Mouse (Mus musculus) spleen, postnatal 14 days (tissue): ENCODE data around the gene Ccdc182.

Experiments used
- DNase-seq, 2 experiments: peaks; one replicate each; pipeline ENCODE4 v3.0.0; 2021 to 2022; ENCODE audit warnings: low spot score in 2 of 2

Ccdc182 gene

DNA sequence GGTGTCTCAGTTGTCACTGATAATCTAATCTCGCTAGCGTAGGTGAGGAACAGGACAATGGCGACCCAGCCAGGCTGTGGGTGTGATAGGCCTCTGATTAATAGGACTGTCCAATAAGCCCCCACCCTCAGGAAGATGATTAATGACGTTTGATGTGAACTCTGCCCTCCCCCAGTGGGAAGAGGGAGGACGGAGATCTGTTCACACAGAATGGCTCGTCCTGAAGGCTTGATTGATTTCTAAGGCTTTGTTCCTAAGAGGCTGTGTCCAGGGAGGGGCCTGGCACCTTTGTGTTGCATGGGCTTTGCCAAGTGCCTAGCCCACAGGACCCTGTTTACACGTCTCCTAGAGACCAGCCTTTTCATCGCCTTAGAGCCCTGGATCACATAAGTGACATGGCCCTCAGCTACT, 13.4 kb upstream of the Ccdc182 start:
- DNase-seq: no peak

DNA sequence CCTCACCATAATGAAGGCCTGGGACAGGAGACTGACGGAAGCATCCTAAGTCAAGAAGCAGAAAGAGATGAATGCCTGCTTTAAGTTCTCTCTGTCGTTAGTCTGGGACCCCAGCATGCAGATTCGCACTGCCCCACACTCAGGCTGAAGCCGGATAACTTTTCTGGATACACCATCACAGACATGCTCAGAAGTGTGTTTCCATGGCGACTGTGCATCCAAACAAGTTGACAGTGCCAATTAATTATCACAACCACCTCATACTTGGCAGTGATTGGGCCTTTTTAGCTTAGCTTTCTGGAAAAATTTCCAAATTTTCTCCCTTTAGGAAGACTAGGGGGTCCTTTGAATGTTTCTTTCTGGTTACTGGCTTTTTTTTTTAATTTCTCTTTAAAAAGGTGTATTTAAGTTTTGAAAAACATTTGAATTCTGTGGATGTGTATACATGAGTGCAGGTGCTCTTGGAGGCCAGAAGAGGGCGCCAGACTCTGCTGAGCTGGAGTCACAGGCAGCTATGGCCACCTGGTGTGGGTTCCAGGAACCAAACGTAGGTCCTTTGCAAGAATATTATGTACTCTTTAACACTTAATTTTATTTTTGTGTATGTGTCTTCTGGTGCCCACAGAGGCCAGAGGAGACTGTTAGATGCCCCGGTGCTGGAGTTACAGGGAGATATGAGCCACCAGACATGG, 12.3 kb upstream of the Ccdc182 start:
- no peak for DNase-seq

DNA sequence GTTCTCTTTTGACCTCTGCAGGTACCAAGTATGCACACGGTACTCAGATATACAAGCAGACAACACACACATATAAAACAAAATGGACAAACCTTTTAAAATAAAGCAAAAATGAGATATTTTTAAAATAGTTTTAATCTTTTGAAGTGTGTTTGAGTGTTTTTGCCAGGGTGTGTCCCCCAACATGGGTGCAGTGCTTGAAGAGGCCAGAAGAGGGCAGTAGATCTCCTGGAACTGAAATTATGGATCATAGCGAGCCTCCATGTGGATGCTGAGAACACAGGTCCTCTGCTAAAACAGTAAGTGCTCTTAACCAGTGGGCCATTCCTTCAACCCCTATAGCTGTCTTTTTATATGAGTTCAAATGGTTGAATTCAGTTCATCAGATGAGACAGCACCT, 11.3 kb upstream of the Ccdc182 start:
- DNase-seq: no peak

DNA sequence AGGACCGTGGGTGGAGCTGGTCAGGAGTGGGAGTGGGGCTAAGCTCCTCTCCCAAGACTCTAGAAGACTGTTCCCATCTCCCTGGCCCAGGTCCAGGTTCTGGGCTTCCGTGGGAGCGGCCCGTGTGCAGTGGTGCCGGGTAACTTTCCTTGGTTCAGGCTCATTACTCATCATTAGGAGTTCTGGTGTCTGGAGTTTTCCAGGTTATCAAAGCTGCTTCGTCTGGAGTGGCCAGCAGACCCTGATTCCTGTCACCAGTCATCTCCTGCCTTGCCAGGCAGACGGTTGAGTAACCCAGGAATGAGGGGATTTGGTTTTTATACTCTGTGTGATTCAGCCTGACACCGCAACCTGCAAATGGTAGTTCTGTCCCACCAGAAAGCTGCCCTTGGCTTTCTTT, 7.8 kb upstream of the Ccdc182 start:
- no peak for DNase-seq

DNA sequence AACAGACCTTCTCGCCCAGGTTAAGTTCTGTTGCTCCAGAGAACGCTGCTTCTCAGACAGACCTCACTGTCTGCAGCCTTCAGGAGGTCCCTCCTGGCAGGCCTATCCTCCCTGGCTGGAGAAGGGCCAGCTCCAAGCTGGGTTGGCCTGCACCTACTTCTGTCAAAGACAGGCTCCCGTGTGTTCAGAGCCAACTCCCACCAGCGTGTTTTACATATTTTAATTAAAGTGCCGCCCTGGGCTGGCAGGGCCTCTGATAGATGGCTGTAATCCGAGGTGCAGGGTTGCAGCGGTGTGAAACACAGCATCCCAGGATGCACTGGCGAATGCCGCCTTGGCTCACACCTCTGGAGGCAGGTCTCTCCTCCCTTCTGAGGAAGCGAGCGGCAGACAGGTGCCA, 5.5 kb upstream of the Ccdc182 start:
- no peak for DNase-seq

DNA sequence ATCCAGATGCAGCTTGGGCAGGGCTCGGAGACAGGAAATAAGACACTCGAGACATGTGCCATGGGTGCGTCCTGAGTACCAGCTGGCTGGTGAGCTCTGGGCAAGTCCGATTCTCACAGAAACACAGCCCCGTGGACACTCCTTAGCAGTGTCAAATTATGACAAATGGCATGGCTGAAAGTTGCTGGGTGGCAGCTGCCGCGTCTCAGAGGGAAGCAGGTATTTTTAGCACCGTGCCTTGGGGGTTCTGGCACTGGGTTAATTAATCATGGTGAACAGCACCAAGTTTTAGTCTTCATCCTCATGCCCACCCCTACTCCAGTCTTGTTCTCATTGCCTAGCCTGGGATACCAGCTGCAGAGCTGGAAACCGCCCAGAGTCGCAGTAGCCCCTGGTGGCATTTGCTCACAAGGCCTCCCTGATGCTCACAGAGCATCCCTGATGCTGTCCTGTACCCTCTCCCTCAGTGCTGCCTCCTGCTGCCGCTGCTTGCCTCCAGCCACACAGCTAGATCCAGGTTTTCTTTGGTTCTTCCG, 5.0 kb upstream of the Ccdc182 start:
- DNase-seq: no peak

DNA sequence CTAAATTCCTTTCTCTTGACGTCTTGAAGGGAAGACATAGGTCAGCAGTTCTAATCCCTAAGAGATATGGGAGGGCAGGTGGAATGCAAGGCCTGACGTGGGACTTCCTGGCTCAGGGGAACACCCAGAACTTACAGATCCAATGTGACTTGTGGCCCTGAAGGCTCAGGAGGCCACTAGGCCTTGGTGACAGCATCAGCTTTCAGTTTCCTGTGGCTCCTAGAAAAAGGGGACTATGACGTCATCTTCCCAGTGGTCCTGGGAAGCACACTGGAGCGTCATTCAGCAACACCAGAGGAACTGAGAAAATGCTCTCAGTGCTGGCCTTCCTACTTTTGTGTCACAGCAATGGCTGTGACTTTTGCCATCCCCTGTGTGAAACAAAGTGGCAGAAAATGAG, 2.6 kb upstream of the Ccdc182 start:
- no peak for DNase-seq

DNA sequence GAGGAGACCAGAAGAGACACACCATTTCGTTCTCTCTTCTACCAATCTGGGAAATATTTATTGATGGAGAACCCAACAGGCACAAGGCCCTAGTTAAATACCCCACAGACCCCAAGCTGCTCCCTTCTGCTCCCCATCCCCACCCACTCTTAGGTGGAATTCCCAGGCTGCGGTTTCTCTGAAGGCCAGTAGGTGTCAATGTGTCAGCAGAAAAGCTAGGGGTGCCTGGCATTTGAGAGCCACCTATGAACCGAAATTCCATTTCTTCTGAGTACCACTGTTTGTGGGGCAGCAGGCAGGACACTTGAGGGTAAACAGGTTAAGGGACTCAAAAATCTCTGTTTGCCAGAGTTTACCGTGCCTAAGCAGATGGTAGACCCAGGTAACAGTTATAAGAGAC, 2.2 kb upstream of the Ccdc182 start:
- no peak for DNase-seq

DNA sequence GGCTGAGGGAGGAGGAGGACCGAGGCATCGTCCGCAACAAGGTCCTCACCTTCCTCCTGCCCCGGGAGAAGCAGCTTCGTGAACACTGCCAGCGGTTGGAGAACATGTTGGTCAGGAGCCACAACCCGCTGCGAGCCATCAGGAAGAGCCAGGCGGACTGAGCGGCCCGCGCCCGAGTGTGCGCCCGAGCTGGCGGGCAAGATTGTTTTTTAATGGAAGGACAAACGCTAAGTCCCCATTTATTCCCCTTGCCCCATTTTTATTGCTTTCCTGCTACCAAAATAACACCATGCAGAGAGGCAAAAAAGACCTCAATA, 494 bp downstream of the Ccdc182 start:
- DNase-seq: no peak

DNA sequence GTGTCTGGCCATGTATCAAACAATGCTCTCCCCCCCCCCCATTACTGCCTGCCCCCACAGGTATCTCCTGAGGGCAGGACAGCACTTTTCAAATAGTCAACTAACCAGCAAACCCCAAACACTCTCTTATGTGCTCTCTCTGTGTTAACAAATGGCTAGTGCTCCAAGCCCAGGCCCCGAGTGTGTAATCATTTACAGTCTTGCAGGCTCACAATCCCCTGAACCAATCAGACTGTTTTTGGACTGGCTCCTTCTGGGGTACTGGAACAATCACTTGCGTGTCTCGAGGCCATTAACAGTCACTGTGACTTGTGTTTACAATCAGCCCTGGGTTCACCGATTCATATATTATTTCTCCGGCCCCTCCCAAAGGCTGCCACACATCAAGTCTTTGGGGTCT, 1.4 kb downstream of the Ccdc182 start:
- no peak for DNase-seq

DNA sequence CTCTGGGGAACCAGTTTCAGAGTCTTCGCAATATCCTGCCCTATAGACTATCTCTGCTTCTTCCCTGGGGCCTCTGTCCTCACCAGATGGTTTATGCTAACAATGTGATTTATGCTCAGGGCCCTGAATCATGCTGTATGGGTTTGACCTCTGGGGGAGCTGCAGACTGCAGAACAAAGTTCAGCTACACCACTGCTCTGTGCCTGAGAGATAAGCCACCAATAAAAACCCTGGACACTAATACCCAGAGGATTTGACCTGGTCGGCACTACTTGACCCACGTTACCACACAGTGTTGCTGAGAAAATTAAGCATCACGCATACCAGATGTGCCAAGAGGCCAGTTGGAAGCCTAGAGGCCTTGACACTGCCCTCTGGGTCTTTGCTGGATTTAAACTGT, 3.7 kb downstream of the Ccdc182 start:
- no peak for DNase-seq

DNA sequence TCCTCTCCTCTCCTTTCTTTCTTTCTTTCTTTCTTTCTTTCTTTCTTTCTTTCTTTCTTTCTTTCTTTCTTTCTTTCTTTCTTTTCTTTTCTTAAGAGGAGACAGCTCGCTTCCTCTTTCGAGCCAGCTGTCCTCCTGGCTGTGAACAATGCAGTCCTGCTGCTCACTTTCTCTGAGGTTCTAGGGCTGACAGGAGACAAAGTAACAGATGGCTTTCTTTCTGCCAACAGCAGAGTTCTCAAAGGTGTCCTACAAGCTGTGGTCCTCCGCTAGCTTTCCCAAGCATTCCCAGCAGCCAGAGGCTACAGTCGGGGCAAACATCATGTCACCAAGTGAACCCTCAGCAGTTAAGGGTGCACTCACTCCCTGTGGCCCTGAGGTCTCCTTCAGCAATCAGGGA, 5.5 kb downstream of the Ccdc182 start:
- no peak for DNase-seq

DNA sequence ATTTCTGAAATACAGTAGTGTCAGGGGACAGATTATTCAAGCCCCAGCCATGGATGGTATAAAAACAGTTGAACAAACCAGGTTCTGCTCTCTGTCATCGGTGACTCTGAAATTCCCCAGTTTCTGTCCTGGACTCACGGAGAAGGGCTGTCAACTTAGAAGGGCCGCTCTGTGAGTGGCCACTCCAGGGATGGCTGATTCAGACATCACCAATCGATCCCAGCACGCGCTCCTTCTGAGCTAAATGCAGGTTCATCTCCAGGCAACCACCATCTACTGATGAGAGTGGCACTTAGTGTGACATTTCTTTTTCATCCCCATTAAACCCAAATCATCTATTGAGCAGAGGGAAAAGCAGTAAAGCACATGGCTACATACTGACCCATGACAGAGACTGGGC, 7.8 kb downstream of the Ccdc182 start:
- DNase-seq: no peak

DNA sequence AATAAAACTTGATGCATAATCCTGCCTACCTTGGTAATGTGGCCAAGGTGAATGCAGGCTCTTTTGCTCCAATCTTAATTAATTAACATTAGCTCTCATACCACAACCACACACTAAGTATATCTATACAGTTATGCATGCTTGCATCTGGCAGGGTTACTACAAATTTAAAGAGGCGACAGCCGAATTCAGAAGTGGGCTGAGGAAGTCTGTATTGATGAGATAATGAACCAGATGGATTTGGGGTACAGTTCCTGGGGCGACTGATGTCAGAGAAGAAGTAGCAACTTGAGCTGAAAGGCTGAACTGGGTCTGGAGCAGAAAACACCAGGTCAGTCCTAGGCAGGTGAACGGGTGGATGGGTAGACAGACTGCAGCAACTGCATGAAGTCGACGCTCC, 11.9 kb downstream of the Ccdc182 start:
- no peak for DNase-seq

DNA sequence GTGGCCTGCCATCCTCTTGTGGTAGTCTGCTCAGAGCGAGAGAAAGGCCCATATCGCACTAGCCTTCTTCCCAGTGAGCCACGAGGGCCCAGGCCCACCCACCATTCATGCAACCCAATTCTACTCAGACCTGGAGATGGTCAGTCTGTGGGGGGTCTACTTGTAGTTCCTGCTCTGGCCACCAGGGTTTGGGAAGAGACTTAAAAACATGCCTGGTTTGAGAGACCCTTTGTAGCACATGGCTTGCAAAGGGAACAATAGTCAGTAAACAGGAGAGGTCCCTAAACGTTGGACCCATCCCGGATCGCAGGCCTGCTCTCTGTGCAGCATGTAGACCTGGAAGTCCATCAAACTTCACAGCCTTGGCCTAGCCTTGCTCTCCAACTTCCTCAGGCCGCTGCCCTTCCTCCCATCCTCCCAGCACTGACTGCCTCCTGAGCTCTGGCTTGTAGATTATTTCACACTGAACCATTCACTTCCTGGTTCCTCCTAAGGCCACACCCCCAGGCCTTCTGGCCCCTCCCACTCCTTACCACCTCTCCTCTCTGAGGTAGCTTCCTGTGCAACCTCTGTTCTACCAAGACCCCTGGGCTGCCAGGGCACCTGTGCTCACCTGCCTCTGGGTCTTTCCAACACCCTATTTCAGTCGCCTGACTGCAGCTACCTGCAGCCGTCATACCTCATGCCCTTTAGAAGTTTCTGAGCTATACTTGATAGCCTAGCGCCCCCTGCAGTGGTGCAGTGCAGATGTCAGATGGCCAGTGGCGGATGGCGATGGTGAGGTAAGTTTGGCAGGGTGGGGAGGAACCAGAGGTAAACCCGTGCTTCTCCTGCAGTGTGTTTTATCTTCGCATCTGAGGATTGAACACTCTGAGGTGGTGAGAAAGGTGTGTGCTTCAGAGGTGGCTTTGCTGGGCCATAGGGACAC, 14.0 kb downstream of the Ccdc182 start:
- DNase-seq: no peak

DNA sequence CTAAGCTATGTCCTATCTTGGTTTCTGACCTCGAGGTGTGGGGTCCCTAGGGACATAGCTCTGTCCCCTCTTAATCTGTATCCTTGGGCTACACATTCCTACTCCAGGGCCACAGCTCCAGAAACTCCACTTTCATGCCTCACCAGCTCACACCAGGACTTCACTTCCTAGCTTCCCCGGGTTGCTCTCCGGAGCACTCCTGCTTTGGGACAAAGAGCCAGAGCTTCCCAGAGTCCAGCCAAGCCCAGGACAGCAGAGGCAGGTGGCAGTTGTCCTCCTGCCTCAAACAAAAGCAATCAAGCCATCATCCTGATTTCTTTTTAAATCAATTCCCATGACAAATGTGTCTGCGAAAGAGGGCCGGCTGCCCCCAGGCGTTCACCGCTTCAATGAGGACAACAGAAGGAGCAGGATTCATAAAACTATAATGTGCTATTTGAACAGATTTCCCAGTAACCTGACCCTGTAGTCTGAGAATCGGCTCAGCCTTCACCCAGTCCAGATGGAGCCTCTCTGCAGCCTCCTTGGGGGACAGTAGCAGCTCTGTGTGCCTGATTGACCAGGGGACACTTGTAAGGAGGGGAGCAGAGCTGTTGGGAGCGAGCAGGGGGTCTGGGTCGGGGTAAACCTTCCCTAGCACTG, 15.3 kb downstream of the Ccdc182 start:
- DNase-seq: no peak

DNA sequence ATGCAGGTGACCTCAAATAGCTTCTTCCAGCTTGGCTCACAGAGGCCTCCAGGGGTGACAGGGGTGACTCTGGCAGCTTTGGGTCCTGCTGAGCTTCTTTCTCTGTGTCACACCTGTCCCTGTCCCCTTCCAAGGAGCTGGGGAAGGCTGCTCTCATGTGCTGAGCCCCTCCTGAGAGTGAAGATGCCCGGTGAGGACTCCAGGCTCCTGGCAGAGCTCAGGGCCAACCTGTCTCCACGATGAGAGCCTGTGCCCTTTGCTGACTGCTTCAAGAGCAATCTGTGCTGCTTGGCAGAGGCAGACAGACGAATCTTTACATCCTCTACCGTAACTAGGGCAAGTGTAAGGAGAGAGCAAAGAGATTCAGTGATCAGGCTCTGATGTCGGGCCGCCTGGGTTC, 16.9 kb downstream of the Ccdc182 start:
- DNase-seq: no peak

DNA sequence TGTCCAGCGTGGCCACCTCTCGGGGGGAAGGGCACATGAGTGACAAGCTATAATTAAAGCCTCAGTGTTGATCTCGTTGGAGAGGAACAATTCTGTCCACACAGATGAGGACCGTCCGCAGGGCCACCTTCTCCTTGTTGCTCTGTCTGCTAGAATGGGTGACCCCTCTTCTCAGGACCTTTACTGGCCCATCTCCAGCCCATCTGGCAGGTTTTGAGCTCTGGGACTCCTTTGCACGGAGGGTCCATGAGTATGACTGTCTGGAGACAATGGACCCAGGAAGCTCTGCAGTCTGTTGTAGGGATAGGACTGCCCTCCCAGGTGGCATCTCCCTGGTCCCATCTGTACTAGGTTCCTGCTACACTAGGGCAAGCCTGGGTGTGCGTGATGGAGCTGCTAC, 17.7 kb downstream of the Ccdc182 start:
- DNase-seq: no peak

DNA sequence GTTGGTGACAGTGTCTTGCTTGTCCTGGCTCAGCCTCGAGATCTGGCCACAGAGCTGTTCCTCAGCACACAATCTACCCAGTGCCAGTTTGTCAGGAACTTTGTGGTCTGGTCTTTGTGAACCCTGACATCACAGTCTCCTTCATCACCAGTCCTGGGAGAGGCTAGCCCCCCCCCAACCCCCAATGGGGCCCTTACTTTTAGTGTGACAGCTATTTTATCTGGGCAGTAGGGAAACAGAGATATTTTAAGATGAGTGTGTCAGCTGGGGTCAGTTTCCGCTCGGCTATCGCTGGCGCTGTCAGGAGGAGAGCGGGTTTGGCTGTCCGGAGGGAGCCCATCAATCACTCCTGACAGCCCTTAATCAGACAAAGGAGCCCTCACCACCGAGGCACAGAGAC, 19.7 kb downstream of the Ccdc182 start:
- no peak for DNase-seq

DNA sequence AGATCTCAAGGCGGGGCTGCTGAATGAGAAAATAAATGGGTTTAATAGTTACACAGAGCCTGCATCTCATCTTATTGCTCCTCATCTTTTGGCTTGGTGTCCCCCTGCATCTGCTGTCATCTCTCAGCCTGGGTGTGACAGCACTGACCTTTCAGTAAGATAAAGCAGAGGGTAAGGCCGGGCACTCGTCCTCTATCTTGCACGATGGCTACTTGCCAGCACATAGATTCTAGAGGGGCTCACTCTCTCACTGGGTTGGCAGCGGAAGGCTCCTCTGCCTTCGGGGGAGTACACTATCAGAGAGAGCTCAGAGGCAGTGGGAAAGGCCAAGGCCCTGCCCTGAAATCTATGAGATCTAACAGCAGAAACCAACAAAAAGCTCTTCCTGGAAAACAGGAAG, 20.6 kb downstream of the Ccdc182 start:
- no peak for DNase-seq

DNA sequence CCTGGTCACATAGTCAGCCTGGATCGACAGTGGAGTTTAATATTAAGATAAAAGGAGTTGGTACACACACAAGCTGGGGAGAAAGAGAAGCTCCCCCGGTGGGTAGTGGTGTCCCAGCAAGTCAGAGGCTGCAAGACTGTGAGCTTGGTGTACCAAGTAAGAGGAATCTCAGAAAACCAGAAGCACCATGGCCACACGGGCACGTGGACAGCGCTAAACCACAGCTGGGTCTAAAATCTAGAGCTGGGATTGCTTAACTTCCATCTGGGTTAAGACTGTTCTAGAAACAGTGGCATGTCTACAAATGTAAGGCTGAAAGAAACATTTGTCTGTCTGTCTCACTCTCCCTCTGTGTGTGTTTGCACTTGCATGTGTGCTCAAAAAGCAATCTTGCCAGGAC, 21.5 kb downstream of the Ccdc182 start:
- DNase-seq: no peak

DNA sequence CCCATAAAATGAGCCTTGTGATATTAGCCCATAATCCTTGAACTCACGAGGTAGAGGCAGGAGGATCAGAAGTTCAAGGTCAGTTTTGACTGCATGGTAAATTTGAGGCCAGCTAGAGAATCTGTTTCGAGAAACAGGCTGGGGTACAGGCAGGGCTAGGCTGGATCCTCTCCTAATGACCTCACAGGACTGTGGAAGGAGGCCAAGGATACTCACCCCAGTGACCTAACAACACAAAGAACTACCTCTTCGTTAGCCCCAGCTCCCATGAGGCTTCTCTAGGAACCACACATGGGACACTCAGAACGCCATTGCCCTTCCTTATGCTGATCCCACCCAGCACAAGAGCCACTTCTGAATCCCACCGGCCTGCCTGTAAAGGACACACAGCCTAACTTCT, 25.0 kb downstream of the Ccdc182 start:
- DNase-seq: no peak

DNA sequence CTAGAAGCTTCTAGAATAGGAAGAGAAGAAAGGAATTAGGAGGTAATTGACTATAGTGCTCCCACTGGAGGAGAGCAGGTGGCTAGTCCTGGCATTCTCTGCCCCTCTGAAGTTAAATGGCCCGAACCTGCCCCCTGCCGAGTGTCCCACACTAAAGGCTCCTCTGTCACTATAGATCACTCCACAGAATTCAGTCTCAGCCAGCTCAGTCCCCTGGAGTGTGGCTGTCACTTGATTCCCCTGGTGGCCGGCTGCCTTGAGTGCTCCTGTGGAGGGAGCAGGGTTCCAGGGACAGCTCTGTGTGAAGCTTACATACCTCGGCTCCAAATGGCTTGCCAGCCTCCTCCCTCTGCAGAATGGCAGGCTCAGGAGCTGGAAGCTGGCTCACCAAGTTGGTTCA, 33.2 kb downstream of the Ccdc182 start:
- no peak for DNase-seq
